Mouse (Mus musculus) macrophage (primary cell): ENCODE data around the gene Prodh2. TPM values are rescaled to one million over a fixed set of nuclear protein-coding genes. Genes with fewer than 3 reads are reported as not detected.

ENCODE experiments used
- polyA plus RNA-seq: library from polyadenylated mRNA; stranded (reverse); fragments of 250-400 nt; gene quantifications from 3 replicates; pipeline ENCODE4 v1.2.4, GENCODE M21; 2018; ENCODE audit warnings: inconsistent platforms

Gene Prodh2
- polyA plus RNA-seq, 1 experiment from 2014 or later, result not detected

Other genes with a start within 250 kb of the Prodh2 start
- gene Thap8, start 213.5 kb upstream of the Prodh2 start, polyA plus RNA-seq, result 0.34 to 0.72 TPM in 2 of 3 replicates, not detected in the other
- gene Wdr62, start 213.2 kb upstream of the Prodh2 start, polyA plus RNA-seq, result 10.4 to 24.4 TPM (median 15.1 TPM) in 3 replicates
- 0.07 to 0.59 TPM in 2 of 3 replicates, not detected in the other for gene Clip3, start 201.9 kb upstream of the Prodh2 start, polyA plus RNA-seq
- gene Alkbh6, start 184.9 kb upstream of the Prodh2 start, polyA plus RNA-seq, result 16.1 to 25.9 TPM (median 25.1 TPM) in 3 replicates
- 0.30 to 0.82 TPM (median 0.74 TPM) in 3 replicates for gene Syne4, start 178.8 kb upstream of the Prodh2 start, polyA plus RNA-seq
- gene E130208F15Rik, start 171.9 kb upstream of the Prodh2 start, polyA plus RNA-seq, result 0.33 to 0.57 TPM (median 0.33 TPM) in 3 replicates
- gene Sdhaf1, start 169.7 kb upstream of the Prodh2 start, polyA plus RNA-seq, result 4.6 to 6.7 TPM (median 5.0 TPM) in 3 replicates
- gene Lrfn3, start 130.8 kb upstream of the Prodh2 start, polyA plus RNA-seq, result 0.07 TPM in 1 of 3 replicates, not detected in the others
- 2,505 to 4,301 TPM (median 3,819 TPM) in 3 replicates for gene Tyrobp, start 79.9 kb upstream of the Prodh2 start, polyA plus RNA-seq
- 9.3 to 40.5 TPM (median 34.0 TPM) in 3 replicates for gene Hcst, start 73.8 kb upstream of the Prodh2 start, polyA plus RNA-seq
- 3.2 to 8.3 TPM (median 6.3 TPM) in 3 replicates for gene Nfkbid, start 71.9 kb upstream of the Prodh2 start, polyA plus RNA-seq
- 0.67 to 1.3 TPM (median 0.75 TPM) in 3 replicates for gene Aplp1, start 48.1 kb upstream of the Prodh2 start, polyA plus RNA-seq
- not detected in 3 replicates for gene Kirrel2, start 35.9 kb upstream of the Prodh2 start, polyA plus RNA-seq
- gene Nphs1, start 35.3 kb upstream of the Prodh2 start, polyA plus RNA-seq, result not detected in 3 replicates
- gene Arhgap33, start 41.4 kb downstream of the Prodh2 start, polyA plus RNA-seq, result 0.09 to 0.30 TPM (median 0.16 TPM) in 3 replicates
- 3.0 to 7.5 TPM (median 3.9 TPM) in 3 replicates for gene Hspb6, start 58.6 kb downstream of the Prodh2 start, polyA plus RNA-seq
- gene Proser3, start 58.7 kb downstream of the Prodh2 start, polyA plus RNA-seq, result 1.8 to 5.6 TPM (median 2.0 TPM) in 3 replicates
- gene Lin37, start 66.2 kb downstream of the Prodh2 start, polyA plus RNA-seq, result 18.0 to 27.7 TPM (median 25.4 TPM) in 3 replicates
- 61.4 to 79.9 TPM (median 65.3 TPM) in 3 replicates for gene U2af1l4, start 69.7 kb downstream of the Prodh2 start, polyA plus RNA-seq
- gene Gm49396, start 69.7 kb downstream of the Prodh2 start, polyA plus RNA-seq, result 0.69 to 3.4 TPM (median 0.84 TPM) in 3 replicates
- 123 to 220 TPM (median 157 TPM) in 3 replicates for gene Psenen, start 70.0 kb downstream of the Prodh2 start, polyA plus RNA-seq
- gene Igflr1, start 71.8 kb downstream of the Prodh2 start, polyA plus RNA-seq, result 0.68 TPM in 1 of 3 replicates, not detected in the others
- 13.9 to 35.4 TPM (median 16.1 TPM) in 3 replicates for gene Kmt2b, start 95.1 kb downstream of the Prodh2 start, polyA plus RNA-seq
- 0.14 TPM in 1 of 3 replicates, not detected in the others for gene Zbtb32, start 105.3 kb downstream of the Prodh2 start, polyA plus RNA-seq
- 0.46 TPM in 1 of 3 replicates, not detected in the others for gene Upk1a, start 119.2 kb downstream of the Prodh2 start, polyA plus RNA-seq
- gene Cox6b1, start 132.5 kb downstream of the Prodh2 start, polyA plus RNA-seq, result 333 to 597 TPM (median 504 TPM) in 3 replicates
- gene Etv2, start 142.2 kb downstream of the Prodh2 start, polyA plus RNA-seq, result not detected in 3 replicates
- 49.7 to 73.5 TPM (median 66.3 TPM) in 3 replicates for gene Rbm42, start 156.7 kb downstream of the Prodh2 start, polyA plus RNA-seq
- 4.8 to 11.7 TPM (median 6.3 TPM) in 3 replicates for gene Haus5, start 171.4 kb downstream of the Prodh2 start, polyA plus RNA-seq
- gene Pmis2, start 178.0 kb downstream of the Prodh2 start, polyA plus RNA-seq, result not detected in 3 replicates
- not detected in 3 replicates for gene 2200002J24Rik, start 205.3 kb downstream of the Prodh2 start, polyA plus RNA-seq
- gene Atp4a, start 218.6 kb downstream of the Prodh2 start, polyA plus RNA-seq, result not detected in 3 replicates
- 24.1 to 98.6 TPM (median 72.6 TPM) in 3 replicates for gene Tmem147, start 235.9 kb downstream of the Prodh2 start, polyA plus RNA-seq